Mouse (Mus musculus): Measurements from ENCODE around the gene Slc16a1. TPM values are rescaled to one million over a fixed set of nuclear protein-coding genes. Genes with fewer than 3 reads are reported as not detected.
"Not testable (repeated sequence)": the region's sequence is repeated elsewhere in the genome, so short reads cannot be mapped to it uniquely, and the experiment has no call there.

Slc16a1 gene
- total RNA-seq, 2 experiments from 2014 or later: 76.1 to 154 TPM

- peak; percentile 73 for ATAC-seq (replicated peaks; ENCODE audit: low FRiP score, low TSS enrichment, poor library complexity, severe bottlenecking)
Observed at GRCm38 (mm10) chr3:104670183-104671020, 31.9 kb downstream of the Slc16a1 start.

GRCm38 (mm10) chr3:104671543-104671942 lies 33.1 kb downstream of the Slc16a1 start:
- ATAC-seq (replicated peaks; ENCODE audit: low FRiP score, low TSS enrichment, poor library complexity, severe bottlenecking): peak; percentile 70

- ATAC-seq (replicated peaks; ENCODE audit: low FRiP score, low TSS enrichment, poor library complexity, severe bottlenecking): no peak
Observed at GRCm38 (mm10) chr3:104672041-104672440, 33.6 kb downstream of the Slc16a1 start.

GRCm38 (mm10) chr3:104673642-104674328 lies 35.3 kb downstream of the Slc16a1 start:
- peak; percentile 55 for ATAC-seq (replicated peaks; ENCODE audit: low FRiP score, low TSS enrichment, poor library complexity, severe bottlenecking)

DNA sequence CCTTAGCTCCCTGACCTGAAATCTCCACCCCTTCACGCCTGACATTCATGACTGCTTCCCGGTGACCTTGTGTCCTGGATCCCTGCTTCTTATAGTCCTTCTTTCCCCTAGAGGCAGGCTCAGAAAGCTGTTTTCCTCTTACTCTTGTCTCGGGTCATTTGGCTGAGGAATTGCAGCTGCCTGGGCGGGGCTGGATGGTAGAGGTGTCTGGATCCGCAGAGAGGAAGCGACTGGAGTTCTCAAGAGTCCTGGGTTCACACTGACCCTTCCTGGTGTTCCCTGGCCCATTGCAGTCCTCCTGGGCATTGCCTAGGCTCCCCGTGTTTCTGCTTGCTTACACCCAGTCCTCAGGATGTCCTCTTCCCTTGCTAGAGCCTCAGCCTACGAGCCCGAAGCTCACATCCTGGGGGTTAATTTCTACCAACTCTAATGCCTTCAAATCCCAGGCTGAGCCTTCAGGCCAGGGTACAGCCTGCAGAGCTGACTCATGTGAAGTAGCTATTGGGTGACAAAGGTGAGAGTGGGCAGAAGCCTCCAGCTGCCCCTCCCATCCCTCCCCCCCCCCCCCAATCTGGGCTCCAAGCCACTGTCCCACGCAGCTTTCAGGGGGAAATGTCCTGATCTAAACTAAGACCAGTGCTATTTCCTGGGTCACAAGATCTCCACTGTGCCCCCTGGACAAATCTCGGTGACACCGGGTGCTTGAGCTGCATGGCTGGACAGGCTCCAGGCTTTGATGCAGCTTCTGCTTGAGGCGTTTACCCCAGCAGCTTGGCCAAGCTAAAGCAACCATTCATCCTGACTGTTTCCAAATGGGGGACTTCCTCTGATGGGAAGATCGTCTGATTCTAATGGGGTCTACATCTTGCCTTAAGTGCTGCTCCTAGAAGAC lies 36.1 kb downstream of the Slc16a1 start:
- no peak for ATAC-seq (replicated peaks; ENCODE audit: low FRiP score, low TSS enrichment, poor library complexity, severe bottlenecking)

DNA sequence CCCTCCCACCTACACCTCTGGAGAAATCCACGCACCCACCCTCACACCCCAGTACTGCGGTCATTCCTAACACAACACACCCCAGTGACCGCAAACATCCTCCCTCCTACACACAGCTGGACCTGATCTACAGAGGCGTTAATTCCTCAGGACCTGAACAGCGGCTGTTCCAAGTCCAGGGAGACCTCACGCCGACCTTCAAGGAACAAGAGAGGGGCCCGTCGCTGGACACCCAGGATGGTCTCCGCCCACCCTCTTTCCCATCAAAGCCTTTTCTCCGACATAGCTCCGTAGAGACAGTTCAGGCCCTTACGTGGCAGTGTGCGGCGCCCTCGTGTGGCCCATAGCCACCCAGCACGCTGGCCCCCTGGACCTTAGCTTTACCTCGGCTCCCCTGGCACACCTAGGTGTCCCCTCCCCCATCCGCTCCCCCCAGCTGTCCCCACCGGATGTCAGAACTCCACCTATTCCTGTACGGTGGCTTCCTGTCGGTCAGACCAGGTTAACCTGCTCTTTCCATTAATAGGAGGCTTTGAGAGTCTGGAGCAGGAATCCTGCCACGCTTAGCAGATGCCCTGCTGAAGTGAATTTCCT lies 36.9 kb downstream of the Slc16a1 start:
- peak; percentile 46 for ATAC-seq (replicated peaks; ENCODE audit: low FRiP score, low TSS enrichment, poor library complexity, severe bottlenecking)

DNA sequence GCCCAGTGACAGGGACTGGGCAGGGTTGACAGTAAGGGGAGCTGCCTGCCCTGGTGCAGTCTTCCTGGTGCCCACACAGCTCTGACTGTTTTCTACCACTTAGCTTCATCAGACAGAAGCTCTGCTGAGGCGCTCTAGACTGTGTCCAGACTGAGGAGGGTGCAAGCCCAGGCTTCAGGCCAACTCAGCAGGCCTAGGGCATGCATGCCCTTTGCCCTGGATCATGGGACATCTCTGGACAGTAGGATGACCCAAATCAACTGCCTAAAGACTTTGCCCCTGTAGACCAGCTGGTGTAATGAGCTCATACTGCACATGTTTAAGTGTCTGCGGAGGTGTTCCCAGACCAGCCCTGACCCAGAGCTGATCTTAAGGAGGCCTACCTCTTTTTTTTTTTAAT lies 39.3 kb downstream of the Slc16a1 start:
- no peak for ATAC-seq (replicated peaks; ENCODE audit: low FRiP score, low TSS enrichment, poor library complexity, severe bottlenecking)

DNA sequence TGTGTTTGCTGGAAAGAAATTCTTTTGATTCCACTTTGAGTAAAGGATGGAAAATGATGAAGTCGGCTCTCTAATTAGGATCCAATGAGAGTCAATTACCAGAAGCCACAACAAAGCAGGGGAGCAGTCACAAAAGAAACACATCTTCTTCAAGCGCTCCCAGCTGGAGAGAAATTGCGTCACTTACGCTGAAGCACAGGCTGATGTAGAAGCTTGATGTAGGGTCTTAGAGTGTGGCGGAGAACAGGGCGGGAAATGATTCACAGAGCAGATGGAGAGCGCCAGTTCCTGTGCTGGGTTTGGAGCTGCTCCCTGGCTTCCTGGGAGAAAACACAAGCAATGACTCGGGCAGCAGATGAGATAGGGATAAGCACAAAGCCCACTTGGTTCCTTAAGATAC lies 40.4 kb downstream of the Slc16a1 start:
- no peak for ATAC-seq (replicated peaks; ENCODE audit: low FRiP score, low TSS enrichment, poor library complexity, severe bottlenecking)

- ATAC-seq (replicated peaks; ENCODE audit: low FRiP score, low TSS enrichment, poor library complexity, severe bottlenecking): peak; percentile 76
Observed at GRCm38 (mm10) chr3:104682671-104683504, 44.4 kb downstream of the Slc16a1 start.

DNA sequence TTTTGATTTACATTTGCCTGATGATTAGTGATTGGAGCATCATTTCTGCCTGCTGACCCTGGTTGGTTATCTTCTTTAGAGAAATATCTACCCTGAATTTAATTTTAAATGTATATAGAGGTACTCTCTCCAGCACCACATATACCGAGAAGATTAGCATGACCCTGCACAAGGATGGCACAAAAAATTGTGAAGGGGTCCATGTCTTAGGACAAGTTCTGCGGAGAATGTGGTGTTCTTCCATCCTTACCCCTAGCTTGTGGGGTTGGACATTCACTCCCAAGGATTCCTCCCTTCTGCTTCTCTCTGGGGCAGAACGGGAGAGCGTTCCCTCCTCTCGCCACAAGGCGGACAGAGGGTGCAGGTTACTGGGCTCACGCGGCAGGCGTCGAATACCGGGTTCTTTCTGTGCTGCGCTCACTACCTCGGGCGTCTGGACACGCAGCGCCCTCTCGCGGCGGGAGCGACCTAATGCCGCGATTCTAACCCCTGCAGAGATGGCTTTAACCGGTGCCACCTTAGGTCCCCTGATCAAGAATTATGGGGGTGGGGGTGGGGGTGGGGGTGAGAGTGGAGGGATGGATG lies 62.4 kb downstream of the Slc16a1 start:
- peak; percentile 100 for ATAC-seq (replicated peaks; ENCODE audit: low FRiP score, low TSS enrichment, poor library complexity, severe bottlenecking)

GRCm38 (mm10) chr3:104701761-104702160 lies 63.3 kb downstream of the Slc16a1 start:
- ATAC-seq (replicated peaks; ENCODE audit: low FRiP score, low TSS enrichment, poor library complexity, severe bottlenecking): no peak

DNA sequence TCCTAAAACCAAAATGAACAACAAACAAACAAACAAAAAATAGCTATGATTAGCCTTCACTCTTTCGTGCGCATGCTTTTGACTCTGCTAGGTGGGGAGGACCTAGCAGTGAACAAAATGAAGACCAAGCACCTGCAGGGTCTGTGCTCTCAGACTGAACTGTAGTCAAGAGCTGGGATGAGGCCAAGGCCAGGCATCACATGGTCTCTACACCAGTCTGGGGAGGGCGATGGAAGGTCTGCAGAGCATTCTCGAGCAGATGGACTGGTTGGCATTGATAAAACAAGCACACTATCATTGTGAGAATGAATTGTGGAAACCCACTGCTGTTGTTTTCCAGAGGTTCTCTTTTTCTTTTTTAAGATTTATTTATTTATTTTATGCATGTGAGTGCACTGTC lies 65.5 kb downstream of the Slc16a1 start:
- no peak for ATAC-seq (replicated peaks; ENCODE audit: low FRiP score, low TSS enrichment, poor library complexity, severe bottlenecking)

- ATAC-seq (replicated peaks; ENCODE audit: low FRiP score, low TSS enrichment, poor library complexity, severe bottlenecking): no peak
Observed at GRCm38 (mm10) chr3:104706446-104706845, 68.0 kb downstream of the Slc16a1 start.

DNA sequence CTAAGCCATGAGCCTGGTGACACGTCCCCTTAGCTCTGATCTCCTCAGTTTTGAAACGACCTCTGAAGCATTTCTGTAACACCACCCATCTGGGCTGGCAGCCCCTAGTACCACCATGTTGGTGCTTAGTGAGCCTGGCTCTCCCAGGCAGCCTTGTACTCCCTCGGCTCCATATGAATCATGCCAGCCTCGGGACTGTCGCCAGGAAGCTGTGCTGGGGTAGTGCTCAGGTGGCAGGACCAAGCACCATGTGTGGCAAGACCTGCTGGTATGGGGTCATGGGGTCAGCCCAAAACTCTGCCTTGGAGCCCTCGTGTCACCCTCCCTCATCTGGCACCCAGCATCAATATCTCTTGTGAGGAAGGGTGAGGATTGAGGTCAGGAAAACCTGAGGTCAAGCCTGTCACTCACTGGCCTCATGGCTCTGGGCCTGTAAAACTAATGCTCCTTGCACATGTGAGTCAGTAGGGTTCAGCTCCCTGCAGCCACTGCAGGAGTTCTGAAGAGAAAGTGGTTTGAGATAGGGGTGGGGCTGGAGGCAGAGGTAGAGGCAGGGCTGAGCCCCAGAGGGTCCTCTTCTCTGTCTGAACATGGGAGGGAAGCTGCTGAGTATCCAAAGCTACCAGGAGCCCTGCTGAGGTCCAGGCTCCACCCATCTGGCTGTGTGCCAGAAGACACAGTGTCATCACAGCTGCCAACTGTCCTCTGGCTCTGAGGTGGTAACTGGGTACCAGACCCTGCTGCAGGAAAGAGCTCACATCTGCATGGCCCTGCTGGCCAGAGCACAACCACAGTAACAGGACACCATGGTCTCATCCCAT lies 68.7 kb downstream of the Slc16a1 start:
- peak; percentile 98 for ATAC-seq (replicated peaks; ENCODE audit: low FRiP score, low TSS enrichment, poor library complexity, severe bottlenecking)

- not testable (repeated sequence) for ATAC-seq (replicated peaks; ENCODE audit: low FRiP score, low TSS enrichment, poor library complexity, severe bottlenecking)
Observed at GRCm38 (mm10) chr3:104707772-104708144, 69.3 kb downstream of the Slc16a1 start.
